Mouse (Mus musculus): ENCODE measurements around the gene Klk1b1. TPM values are rescaled to one million over a fixed set of nuclear protein-coding genes. Genes with fewer than 3 reads are reported as not detected.

Klk1b1 gene
- not detected in 2 replicates for polyA plus RNA-seq (2015; fragmentation: Nextera tagmentation; extraction: Ambion mirVana)

DNA sequence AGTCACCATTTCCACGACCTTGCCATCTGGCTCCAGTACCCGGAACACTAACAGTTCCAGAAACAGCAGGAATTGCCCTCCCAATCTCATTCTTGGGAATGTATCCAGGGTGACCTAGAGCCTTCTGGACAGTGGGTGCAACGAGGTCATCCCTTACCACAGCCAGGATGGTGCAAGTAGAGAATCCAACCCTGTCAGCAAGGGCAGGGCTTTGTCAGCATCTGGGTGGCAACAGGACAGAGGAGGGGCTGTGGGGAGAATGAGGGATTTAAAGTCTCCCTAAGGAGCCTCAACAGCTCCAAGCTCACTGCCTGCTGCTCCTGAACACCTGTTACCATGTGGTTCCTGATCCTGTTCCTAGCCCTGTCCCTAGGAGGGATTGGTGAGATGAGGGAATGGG, at the start of gene Klk1b1:
Gene Klk1b1, plus strand, starts transcription at position 301 of the 400 bp plus-strand sequence.
- WGBS = 52% methylated on average over 3 of the region's 3 CpGs
- no peak for ATAC-seq
- Histone ChIP-seq H3K9ac (replicated peaks; ENCODE audit: low read depth) (no peak within 1 kb of the TSS), H3K9me3 (ENCODE audit: low read length) (no peaks in the 10 kb centered on the region), H3K27me3 (replicated peaks; ENCODE audit: insufficient read depth, low read length) (no peaks in the 10 kb centered on the region), H3K27ac (ENCODE audit: low read length) (no peak within 1 kb of the TSS), H3K4me3 (ENCODE audit: low read depth, low read length) (no peak within 1 kb of the TSS), H3K4me1 (ENCODE audit: insufficient read depth, low read depth, low read length) (no peaks in the 10 kb centered on the region), H3K4me2 (replicated peaks; ENCODE audit: low read depth, low read length) (no peak within 1 kb of the TSS), H3K36me3 (ENCODE audit: insufficient read depth, low read length) (no peaks in the 10 kb centered on the region)
- no peak for TF ChIP-seq CTCF (IDR thresholded peaks at IDR 0.05)
- TF ChIP-seq EP300 (IDR thresholded peaks at IDR 0.05) = no peak
- no peak for DNase-seq (ENCODE audit: low spot score)

DNA sequence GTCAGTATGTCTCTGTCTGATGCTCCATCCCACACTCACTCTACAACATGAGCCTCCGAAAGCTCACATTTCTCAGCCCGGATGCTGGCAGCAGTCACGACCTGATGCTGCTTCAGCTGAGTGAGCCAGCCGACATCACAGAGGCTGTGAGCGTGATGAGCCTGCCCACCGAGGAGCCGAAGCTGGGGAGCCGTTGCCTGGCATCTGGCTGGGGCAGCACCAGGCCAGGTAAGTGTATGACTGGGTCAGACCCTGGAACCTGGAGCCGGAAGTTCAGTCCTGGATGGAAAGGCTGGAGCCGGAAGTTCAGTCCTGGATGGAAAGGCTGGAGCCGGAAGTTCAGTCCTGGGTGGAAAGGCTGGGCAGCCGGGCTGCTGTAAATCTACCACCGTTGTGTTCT, 48.1 kb upstream of the Klk1b1 start:
- ATAC-seq (no peak), DNase-seq (ENCODE audit: low spot score) (no peak)
- Histone ChIP-seq H3K4me3 (ENCODE audit: low read depth, low read length) (no peak overlapping the region), H3K9me3 (ENCODE audit: low read length) (no peaks in the 10 kb centered on the region), H3K4me2 (replicated peaks; ENCODE audit: low read depth, low read length) (no peak overlapping the region), H3K27me3 (replicated peaks; ENCODE audit: insufficient read depth, low read length) (no peaks in the 10 kb centered on the region), H3K36me3 (ENCODE audit: insufficient read depth, low read length) (no peaks in the 10 kb centered on the region), H3K27ac (ENCODE audit: low read length) (no peak overlapping the region), H3K4me1 (ENCODE audit: insufficient read depth, low read depth, low read length) (no peaks in the 10 kb centered on the region), H3K9ac (replicated peaks; ENCODE audit: low read depth) (no peak overlapping the region)
- 80% methylated on average over 13 of the region's 13 CpGs for WGBS
- TF ChIP-seq EP300 (IDR thresholded peaks at IDR 0.05) = no peak
- no peak for TF ChIP-seq CTCF (IDR thresholded peaks at IDR 0.05)

DNA sequence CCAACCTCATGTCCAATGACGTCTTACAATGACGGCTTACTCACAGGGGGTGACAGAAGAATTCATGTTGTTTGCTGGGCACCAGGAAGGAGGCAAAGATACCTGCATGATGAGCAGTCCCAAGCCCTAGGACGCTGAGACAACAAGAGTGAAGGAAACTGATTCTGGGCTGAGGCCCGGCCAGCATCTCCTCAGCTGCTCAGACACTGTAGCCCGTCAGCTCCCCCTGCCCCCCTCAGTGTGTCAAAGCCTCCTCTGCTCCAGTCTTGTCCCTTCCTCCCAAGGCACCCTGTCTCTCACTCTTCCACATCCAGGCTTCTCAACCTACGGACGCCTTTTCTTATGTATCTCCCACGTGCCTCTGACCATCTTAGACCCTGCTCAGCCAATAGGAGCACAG, 47.7 kb upstream of the Klk1b1 start:
- TF ChIP-seq CTCF (IDR thresholded peaks at IDR 0.05) (no peak), EP300 (IDR thresholded peaks at IDR 0.05) (no peak)
- no peak overlapping the region for H3K27ac ChIP-seq (ENCODE audit: low read length)
- no peak for ATAC-seq
- no peaks in the 10 kb centered on the region for H3K27me3 ChIP-seq (replicated peaks; ENCODE audit: insufficient read depth, low read length)
- no peak for DNase-seq (ENCODE audit: low spot score)
- no peak overlapping the region for H3K4me3 ChIP-seq (ENCODE audit: low read depth, low read length)
- H3K9me3 ChIP-seq (ENCODE audit: low read length) = no peaks in the 10 kb centered on the region
- H3K4me2 ChIP-seq (replicated peaks; ENCODE audit: low read depth, low read length) = no peak overlapping the region
- WGBS = 62% methylated on average over 8 of the region's 8 CpGs
- H3K4me1 ChIP-seq (ENCODE audit: insufficient read depth, low read depth, low read length) = no peaks in the 10 kb centered on the region
- H3K36me3 ChIP-seq (ENCODE audit: insufficient read depth, low read length) = no peaks in the 10 kb centered on the region
- H3K9ac ChIP-seq (replicated peaks; ENCODE audit: low read depth) = no peak overlapping the region

GRCm38 (mm10) chr7:43919559-43920451, 46.7 kb upstream of the Klk1b1 start:
- Histone ChIP-seq H3K4me2 (replicated peaks; ENCODE audit: low read depth, low read length) (no peak overlapping the region), H3K4me3 (ENCODE audit: low read depth, low read length) (no peak overlapping the region), H3K9ac (replicated peaks; ENCODE audit: low read depth) (no peak overlapping the region), H3K36me3 (ENCODE audit: insufficient read depth, low read length) (no peaks in the 10 kb centered on the region), H3K4me1 (ENCODE audit: insufficient read depth, low read depth, low read length) (no peaks in the 10 kb centered on the region), H3K27ac (ENCODE audit: low read length) (no peak overlapping the region), H3K9me3 (ENCODE audit: low read length) (no peaks in the 10 kb centered on the region), H3K27me3 (replicated peaks; ENCODE audit: insufficient read depth, low read length) (no peaks in the 10 kb centered on the region)
- 23% methylated on average over 14 of the region's 14 CpGs for WGBS
- peak; percentile 86 for DNase-seq (ENCODE audit: low spot score)
- ATAC-seq = peak; percentile 84
- TF ChIP-seq CTCF (IDR thresholded peaks at IDR 0.05) (peak; percentile 90), EP300 (IDR thresholded peaks at IDR 0.05) (no peak)

DNA sequence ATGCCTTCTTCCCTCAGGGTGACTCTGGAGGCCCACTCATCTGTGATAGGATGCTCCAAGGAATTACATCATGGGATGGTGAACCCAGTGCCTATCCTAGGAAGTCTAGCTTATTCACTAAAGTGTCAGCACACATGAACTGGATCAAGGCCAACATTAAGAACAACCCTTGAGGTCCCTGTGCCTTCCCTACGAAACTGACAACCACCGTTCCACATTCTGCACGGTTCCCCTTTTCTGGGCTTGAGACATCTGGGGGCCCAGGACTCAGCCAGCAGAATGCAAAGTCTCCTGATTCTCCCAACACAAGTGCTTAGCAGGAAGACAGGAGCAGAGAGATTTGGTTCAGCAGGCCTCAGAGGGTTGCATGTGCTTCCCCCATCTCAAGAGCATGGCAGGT, 46.0 kb upstream of the Klk1b1 start:
- Histone ChIP-seq H3K9me3 (ENCODE audit: low read length) (no peaks in the 10 kb centered on the region), H3K27ac (ENCODE audit: low read length) (no peak overlapping the region), H3K36me3 (ENCODE audit: insufficient read depth, low read length) (no peaks in the 10 kb centered on the region), H3K27me3 (replicated peaks; ENCODE audit: insufficient read depth, low read length) (no peaks in the 10 kb centered on the region), H3K4me2 (replicated peaks; ENCODE audit: low read depth, low read length) (no peak overlapping the region), H3K4me3 (ENCODE audit: low read depth, low read length) (no peak overlapping the region), H3K4me1 (ENCODE audit: insufficient read depth, low read depth, low read length) (no peaks in the 10 kb centered on the region), H3K9ac (replicated peaks; ENCODE audit: low read depth) (no peak overlapping the region)
- peak; percentile 20 for DNase-seq (ENCODE audit: low spot score)
- 78% methylated on average over 3 of the region's 3 CpGs for WGBS
- ATAC-seq = no peak
- no peak for TF ChIP-seq CTCF (IDR thresholded peaks at IDR 0.05)
- no peak for TF ChIP-seq EP300 (IDR thresholded peaks at IDR 0.05)

DNA sequence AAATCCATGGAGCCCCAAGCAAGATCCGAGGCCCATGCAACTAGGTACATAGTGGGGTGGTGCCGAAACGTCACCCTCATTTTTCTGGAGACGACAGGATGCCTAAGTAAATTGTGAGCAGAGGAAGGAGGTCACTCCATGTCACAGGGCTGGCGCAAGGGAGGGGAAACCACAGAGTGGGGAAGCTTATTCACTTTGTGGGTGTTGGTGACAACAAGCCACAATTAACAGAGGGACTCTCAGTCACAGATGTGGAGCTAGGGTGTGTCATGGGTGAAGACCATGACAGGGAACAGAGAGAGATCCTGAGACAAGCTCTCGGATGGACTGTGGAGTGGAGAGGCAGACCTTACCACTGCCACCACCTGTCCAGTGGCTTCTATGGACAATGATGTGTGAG, 45.5 kb upstream of the Klk1b1 start:
- no peaks in the 10 kb centered on the region for H3K27me3 ChIP-seq (replicated peaks; ENCODE audit: insufficient read depth, low read length)
- no peaks in the 10 kb centered on the region for H3K4me1 ChIP-seq (ENCODE audit: insufficient read depth, low read depth, low read length)
- H3K9me3 ChIP-seq (ENCODE audit: low read length) = no peaks in the 10 kb centered on the region
- DNase-seq (ENCODE audit: low spot score) (no peak), ATAC-seq (no peak)
- no peak for TF ChIP-seq CTCF (IDR thresholded peaks at IDR 0.05)
- no peak for TF ChIP-seq EP300 (IDR thresholded peaks at IDR 0.05)
- no peak overlapping the region for H3K9ac ChIP-seq (replicated peaks; ENCODE audit: low read depth)
- H3K36me3 ChIP-seq (ENCODE audit: insufficient read depth, low read length) = no peaks in the 10 kb centered on the region
- no peak overlapping the region for H3K4me2 ChIP-seq (replicated peaks; ENCODE audit: low read depth, low read length)
- 69% methylated on average over 6 of the region's 6 CpGs for WGBS
- no peak overlapping the region for H3K4me3 ChIP-seq (ENCODE audit: low read depth, low read length)
- no peak overlapping the region for H3K27ac ChIP-seq (ENCODE audit: low read length)
